Mouse (Mus musculus): ENCODE data around the gene Hyou1. TPM values are rescaled to one million over a fixed set of nuclear protein-coding genes. Genes with fewer than 3 reads are reported as not detected.
"Not testable (repeated sequence)": the region's sequence is repeated elsewhere in the genome, so short reads cannot be mapped to it uniquely, and the experiment has no call there.

Gene Hyou1
- polyA plus RNA-seq, 1 experiment = 49.6 TPM

GRCm38 (mm10) chr9:44411601-44412130 lies 32.4 kb downstream of the Hyou1 start:
- no peak for TF ChIP-seq POLR2A (IDR thresholded peaks at IDR 0.05; ENCODE audit: borderline replicate concordance, extremely low read depth, low read depth, low read length)
- no peak for TF ChIP-seq CTCF (IDR thresholded peaks at IDR 0.05; ENCODE audit: insufficient read depth, low read length)
- WGBS = 90% methylated on average over 1 of the region's 1 CpGs
- Histone ChIP-seq H3K4me3 (replicated peaks; ENCODE audit: extremely low read depth, low read depth, low read length) (no peak overlapping the region), H3K4me1 (ENCODE audit: control insufficient read depth, insufficient read depth, low read length) (peaks cover 2% of the 10 kb centered on the region; the same call in 1 of the 2 replicates)
- no peak for DNase-seq

GRCm38 (mm10) chr9:44412306-44412705 lies 33.0 kb downstream of the Hyou1 start:
- 68% methylated on average over 4 of the region's 4 CpGs for WGBS
- DNase-seq = no peak
- Histone ChIP-seq H3K4me1 (ENCODE audit: control insufficient read depth, insufficient read depth, low read length) (peaks cover 2% of the 10 kb centered on the region; the same call in 1 of the 2 replicates), H3K4me3 (replicated peaks; ENCODE audit: extremely low read depth, low read depth, low read length) (no peak overlapping the region)
- no peak for TF ChIP-seq CTCF (IDR thresholded peaks at IDR 0.05; ENCODE audit: insufficient read depth, low read length)
- TF ChIP-seq POLR2A (IDR thresholded peaks at IDR 0.05; ENCODE audit: borderline replicate concordance, extremely low read depth, low read depth, low read length) = no peak

GRCm38 (mm10) chr9:44412781-44413180 lies 33.5 kb downstream of the Hyou1 start:
- TF ChIP-seq CTCF (IDR thresholded peaks at IDR 0.05; ENCODE audit: insufficient read depth, low read length) (no peak), POLR2A (IDR thresholded peaks at IDR 0.05; ENCODE audit: borderline replicate concordance, extremely low read depth, low read depth, low read length) (no peak)
- WGBS = 60% methylated on average over 2 of the region's 2 CpGs
- Histone ChIP-seq H3K4me1 (ENCODE audit: control insufficient read depth, insufficient read depth, low read length) (peaks cover 2% of the 10 kb centered on the region; the same call in 1 of the 2 replicates), H3K4me3 (replicated peaks; ENCODE audit: extremely low read depth, low read depth, low read length) (no peak overlapping the region)
- DNase-seq = no peak

DNA sequence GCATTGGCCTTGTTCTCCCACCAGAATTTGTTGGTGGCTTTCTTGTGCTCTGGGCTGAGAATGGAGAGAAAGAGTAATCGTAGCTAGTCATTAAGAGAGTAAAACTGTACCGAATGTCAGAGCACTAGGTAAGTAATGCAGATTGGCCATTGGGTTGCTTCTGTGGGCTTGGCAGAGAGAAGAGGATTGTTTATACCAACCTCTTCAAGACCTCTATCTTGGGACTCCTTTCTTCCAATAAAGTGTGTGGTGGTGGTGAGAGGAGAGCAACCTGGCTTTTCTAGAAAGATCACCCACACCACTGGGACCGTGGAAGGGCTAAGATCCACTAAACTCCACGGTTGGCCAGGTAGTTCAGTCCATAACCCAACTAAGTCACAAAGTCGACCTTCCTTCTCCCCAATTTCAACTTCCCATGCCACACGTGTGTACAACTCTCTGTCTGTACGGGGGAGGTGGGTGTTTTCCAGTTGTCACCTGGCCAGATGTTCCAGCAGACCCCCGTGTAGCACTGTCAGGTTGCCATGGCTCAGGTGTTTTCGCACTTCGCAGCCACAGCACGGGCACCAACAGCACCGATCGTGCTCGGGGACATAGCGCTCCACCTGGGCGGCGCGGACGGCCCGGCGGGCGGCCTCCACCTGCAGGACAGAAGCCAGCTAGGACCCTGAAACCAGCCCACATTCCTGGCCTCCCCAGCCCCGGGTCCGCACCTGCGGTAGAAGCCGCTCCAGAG lies 38.0 kb downstream of the Hyou1 start:
- peak overlapping the region; percentile 88 for H3K4me3 ChIP-seq (replicated peaks; ENCODE audit: extremely low read depth, low read depth, low read length)
- WGBS = 5% methylated on average over 26 of the region's 26 CpGs
- H3K4me1 ChIP-seq (ENCODE audit: control insufficient read depth, insufficient read depth, low read length) = no peaks in the 10 kb centered on the region
- DNase-seq = peak; percentile 18
- no peak for TF ChIP-seq CTCF (IDR thresholded peaks at IDR 0.05; ENCODE audit: insufficient read depth, low read length)
- no peak for TF ChIP-seq POLR2A (IDR thresholded peaks at IDR 0.05; ENCODE audit: borderline replicate concordance, extremely low read depth, low read depth, low read length)

DNA sequence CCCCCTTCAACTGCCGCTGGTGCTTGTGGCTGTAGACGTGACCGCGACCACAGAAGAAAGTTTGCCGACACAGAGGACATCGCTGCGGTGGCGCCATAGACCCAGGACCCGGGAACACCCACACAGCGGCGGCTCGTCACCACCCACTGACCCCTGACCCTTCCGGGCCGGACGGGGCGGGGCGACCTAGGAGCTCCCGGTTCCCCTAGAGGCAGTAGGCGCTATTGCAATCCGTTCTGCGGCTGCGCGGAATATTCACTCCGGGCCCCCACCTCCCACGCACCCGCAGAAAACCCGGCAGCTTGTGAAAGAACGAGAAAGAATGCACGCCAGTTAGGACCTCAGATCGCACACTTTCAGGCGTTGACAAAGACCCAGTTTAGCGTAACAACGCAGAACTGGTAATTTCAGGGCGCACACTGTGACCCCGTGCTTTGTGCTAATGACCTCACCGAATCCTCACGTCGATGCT lies 38.6 kb downstream of the Hyou1 start:
- WGBS = under 1% methylated on average over 38 of the region's 38 CpGs
- TF ChIP-seq CTCF (IDR thresholded peaks at IDR 0.05; ENCODE audit: insufficient read depth, low read length) = peak; percentile 45; the same call in 1 of the 2 replicates
- TF ChIP-seq POLR2A (IDR thresholded peaks at IDR 0.05; ENCODE audit: borderline replicate concordance, extremely low read depth, low read depth, low read length) = peak; percentile 58; the same call in 1 of the 2 replicates
- Histone ChIP-seq H3K4me3 (replicated peaks; ENCODE audit: extremely low read depth, low read depth, low read length) (peak overlapping the region; percentile 93), H3K4me1 (ENCODE audit: control insufficient read depth, insufficient read depth, low read length) (no peaks in the 10 kb centered on the region)
- peak; percentile 96 for DNase-seq

DNA sequence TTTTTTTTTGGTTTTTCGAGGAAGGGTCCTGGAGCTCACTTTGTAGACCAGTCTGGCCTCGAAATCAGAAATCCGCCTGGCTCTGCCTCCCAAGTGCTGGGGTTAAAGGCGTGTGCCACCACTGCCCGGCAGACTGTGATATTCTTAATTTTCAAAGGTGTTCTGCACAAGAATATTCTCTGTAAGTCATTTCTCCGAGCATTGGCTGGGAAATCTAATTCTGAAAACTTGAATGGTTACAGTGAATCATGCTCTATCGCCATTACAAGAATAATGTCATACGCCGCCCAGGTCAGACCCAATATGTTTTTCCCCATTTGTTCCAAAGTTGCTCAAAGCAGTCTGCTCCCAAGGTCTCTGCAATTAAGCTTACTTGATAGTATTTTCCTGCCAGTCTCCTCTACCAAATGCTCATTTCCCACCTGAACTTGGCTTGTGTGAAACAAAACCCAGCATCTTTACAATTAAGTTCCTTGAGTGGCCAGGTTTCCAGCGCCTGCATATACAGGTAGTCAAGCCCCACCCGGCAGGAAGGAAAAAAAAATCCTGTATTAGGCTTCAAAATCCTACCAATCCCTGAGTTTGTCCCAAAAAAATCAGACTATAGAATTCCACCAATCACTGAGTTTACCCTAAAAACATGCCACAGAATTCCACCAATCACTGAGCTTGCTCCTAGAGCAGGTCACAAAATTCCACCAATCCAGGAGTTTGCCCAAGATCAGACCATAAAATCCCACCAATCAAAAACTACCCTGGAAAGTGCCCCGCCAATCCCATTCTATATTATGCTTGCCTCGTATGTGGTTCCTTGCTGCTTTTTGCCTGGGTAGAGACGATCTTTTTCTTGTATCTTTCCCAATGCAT lies 39.5 kb downstream of the Hyou1 start, which contains the start of gene Ccdc84:
Ccdc84 (minus strand) TSS at position 51 of the 867 bp plus-strand sequence.
- no peak for TF ChIP-seq POLR2A (IDR thresholded peaks at IDR 0.05; ENCODE audit: borderline replicate concordance, extremely low read depth, low read depth, low read length)
- no peaks in the 10 kb centered on the region for H3K4me1 ChIP-seq (ENCODE audit: control insufficient read depth, insufficient read depth, low read length)
- peak within 1 kb of the TSS; percentile 93 for H3K4me3 ChIP-seq (replicated peaks; ENCODE audit: extremely low read depth, low read depth, low read length)
- 71% methylated on average over 14 of the region's 14 CpGs for WGBS
- no peak for DNase-seq

DNA sequence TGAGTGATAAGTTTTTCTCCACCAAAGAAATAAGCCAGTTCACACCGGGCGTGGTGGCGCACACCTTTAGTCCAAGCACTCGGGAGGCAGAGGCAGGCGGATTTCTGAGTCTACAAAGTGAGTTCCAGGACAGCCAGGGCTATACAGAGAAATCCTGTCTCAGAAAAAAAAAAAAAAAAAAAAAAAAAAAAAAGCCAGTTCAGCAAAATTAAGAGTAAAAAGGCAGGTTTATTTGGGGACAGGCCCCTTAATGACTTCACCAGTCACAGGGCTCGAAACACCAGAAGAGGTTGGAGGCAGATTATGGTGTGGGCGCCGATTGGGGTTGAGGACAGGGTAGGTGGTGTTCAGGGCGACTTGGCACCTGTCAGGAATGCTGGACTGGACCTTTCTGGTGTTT lies 40.4 kb downstream of the Hyou1 start:
- not testable (repeated sequence) for DNase-seq; H3K4me3 ChIP-seq (replicated peaks; ENCODE audit: extremely low read depth, low read depth, low read length); H3K4me1 ChIP-seq (ENCODE audit: control insufficient read depth, insufficient read depth, low read length)
- WGBS = 90% methylated on average over 9 of the region's 9 CpGs

DNA sequence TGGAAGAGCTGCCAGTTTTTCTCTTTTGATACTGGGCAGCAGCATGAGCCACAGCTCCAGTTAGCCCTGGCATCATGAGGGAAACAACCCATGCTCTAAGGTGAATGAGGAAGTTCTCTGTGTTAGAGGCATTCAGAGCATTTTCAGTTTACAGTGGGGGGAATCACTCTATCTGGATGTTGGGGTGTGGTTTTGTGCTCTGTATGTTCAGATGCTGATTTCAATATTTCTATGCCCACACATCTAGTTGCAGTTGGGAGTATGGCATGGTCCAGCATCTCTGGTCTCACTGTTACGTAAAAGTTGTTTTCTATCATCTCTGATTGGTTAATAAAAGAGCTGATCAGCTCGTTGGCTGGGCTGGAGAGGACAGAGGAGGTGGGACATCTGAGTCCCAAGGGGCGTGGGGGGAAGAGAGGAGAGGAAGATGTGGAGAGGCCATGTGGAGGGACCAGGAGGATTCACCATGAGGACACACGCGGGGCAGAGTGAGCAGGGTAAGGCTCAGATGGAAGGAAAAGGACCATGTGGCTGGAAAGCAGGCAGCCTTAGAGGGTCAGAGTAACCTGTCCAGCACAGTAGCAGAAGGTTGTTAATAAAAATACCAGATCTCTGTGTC lies 41.1 kb downstream of the Hyou1 start:
- no peak overlapping the region for H3K4me3 ChIP-seq (replicated peaks; ENCODE audit: extremely low read depth, low read depth, low read length)
- no peak for DNase-seq
- TF ChIP-seq POLR2A (IDR thresholded peaks at IDR 0.05; ENCODE audit: borderline replicate concordance, extremely low read depth, low read depth, low read length) (no peak), CTCF (IDR thresholded peaks at IDR 0.05; ENCODE audit: insufficient read depth, low read length) (no peak)
- no peaks in the 10 kb centered on the region for H3K4me1 ChIP-seq (ENCODE audit: control insufficient read depth, insufficient read depth, low read length)
- 61% methylated on average over 5 of the region's 5 CpGs for WGBS

DNA sequence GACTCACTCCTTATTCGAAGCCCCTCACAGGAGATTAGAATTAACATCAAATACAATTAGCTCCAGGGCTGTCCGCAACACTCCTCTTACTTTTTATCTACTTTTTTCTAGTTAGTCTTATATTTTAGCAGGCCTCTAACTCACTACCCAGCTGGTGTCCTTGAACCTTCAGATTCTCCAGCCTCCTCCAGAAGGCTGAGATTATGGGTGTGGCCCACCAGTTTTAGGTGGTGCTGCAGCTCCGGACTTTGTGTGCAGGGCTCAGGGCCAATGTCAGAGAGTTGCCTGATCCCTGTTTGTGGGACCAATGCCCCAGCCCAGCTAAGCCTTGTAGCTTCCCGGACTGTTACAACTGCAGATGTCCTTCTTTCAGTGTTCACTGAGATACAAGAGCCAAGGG lies 44.3 kb downstream of the Hyou1 start:
- Histone ChIP-seq H3K4me3 (replicated peaks; ENCODE audit: extremely low read depth, low read depth, low read length) (no peak overlapping the region), H3K4me1 (ENCODE audit: control insufficient read depth, insufficient read depth, low read length) (no peaks in the 10 kb centered on the region)
- TF ChIP-seq POLR2A (IDR thresholded peaks at IDR 0.05; ENCODE audit: borderline replicate concordance, extremely low read depth, low read depth, low read length) = no peak
- no peak for TF ChIP-seq CTCF (IDR thresholded peaks at IDR 0.05; ENCODE audit: insufficient read depth, low read length)
- 72% methylated on average over 4 of the region's 4 CpGs for WGBS
- no peak for DNase-seq

Data from lung, adult 2 months (tissue).